Mouse (Mus musculus) thymus, postnatal 36 days (tissue): ENCODE results near the gene Isx.

Source experiments
- DNase-seq, 2 experiments: peaks; one replicate each; pipeline ENCODE4 v3.0.0; 2022; ENCODE audit warnings: mixed read lengths in 2 of 2

The Isx gene

GRCm38 (mm10) chr8:74903054-74903842, 30.3 kb downstream of the Isx start:
- no peak for DNase-seq

DNA sequence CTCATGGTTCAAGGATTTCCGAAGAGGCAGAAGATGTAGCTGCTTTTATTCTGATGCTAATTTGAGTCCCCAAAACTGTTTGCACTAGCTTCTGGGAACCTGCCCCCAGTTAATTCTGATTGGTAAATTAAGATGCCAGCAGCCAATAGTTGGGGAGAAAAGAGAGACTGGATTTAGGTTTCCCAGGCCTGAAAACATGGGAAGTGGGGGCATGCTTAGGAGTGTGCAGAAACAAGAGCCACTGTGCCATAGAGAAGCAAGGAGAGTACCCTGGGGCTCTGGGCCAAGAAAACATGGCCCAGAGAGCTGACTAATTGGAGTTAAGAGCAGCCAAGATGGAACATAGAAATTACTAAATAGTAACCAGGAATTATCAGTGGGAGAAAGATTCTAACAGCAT, 33.4 kb downstream of the Isx start:
- no peak for DNase-seq

- DNase-seq: no peak
These were observed 37.7 kb downstream of the Isx start for GRCm38 (mm10) chr8:74910708-74911107.

- DNase-seq: no peak
These were observed 47.9 kb downstream of the Isx start for GRCm38 (mm10) chr8:74920691-74921421.

DNA sequence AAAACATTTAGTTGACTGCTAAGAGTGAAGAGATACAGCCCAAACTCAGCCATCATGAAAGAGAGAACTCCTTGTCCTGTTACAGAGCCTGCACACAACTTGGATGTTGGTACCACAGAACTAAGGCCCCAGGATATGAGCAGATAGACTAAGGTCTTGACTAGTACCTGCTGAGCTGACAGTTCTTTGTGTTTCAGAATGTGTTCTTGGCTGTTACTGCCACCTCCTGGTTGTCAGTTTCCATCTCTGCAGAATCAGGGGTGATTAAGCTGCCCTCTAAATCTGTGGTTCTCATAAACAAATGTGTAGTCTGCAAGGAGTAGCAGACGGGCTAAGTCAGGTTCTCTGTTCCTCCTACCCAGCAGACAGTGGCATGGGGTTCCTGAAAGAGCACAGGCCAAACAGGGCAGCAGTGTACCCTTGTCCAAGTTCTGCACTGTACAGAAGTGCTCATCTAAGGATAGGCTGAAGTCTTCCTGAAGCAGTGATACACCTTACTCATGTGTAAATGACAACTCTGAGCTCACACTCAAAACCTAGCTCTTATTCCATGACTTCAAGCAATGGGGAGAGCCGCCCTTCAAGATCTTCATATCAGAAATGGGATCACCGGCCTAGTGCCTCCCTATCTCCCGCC, 49.0 kb downstream of the Isx start:
- no peak for DNase-seq

- DNase-seq: no peak
These were observed 55.0 kb downstream of the Isx start for GRCm38 (mm10) chr8:74927940-74928339.

- DNase-seq: no peak
These were observed 57.8 kb downstream of the Isx start for GRCm38 (mm10) chr8:74930731-74931130.

DNA sequence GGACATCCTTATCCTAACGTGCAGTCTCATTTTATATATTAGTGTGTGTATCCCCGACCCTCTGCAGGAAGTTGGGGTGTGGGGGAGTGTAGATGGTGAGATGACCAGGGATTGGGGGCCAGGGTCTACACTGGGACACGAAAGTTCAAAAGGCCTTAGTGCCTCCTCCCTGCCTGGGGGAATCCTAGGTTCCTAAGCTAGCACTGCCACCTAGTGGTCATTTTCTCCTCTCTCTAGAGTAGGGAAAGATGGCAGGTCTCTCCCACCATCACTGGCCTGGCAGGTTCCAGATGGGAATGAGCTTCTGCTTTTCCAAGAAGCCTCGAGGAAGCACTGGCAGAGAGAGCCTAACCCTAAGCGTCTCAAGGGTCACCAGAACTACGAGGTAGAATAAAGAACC, 62.3 kb downstream of the Isx start:
- no peak for DNase-seq

GRCm38 (mm10) chr8:74936656-74937055, 63.7 kb downstream of the Isx start:
- DNase-seq: no peak

DNA sequence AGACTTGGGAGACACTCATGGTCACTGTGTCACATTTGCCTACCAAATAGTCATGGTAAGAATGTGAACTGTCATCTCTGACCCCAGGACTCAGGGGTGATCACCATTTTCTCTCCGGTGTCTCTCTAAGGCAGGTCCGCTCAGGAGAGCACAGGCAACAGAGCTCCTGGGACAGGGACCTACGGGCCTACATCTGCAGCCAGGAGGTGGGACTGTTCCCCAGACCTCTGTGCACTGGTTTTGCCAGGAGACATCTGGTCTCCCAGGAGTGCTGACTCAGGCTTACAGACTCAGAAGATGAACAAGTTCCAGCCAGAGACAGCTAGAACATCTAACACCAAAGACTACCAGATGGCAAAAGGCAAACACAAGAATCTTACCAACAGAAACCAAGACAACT, 69.1 kb downstream of the Isx start:
- DNase-seq: no peak
